Mouse (Mus musculus) frontal cortex, adult (tissue): Measurements from ENCODE around the gene Krtap13.
"Not testable (repeated sequence)": the region's sequence is repeated elsewhere in the genome, so short reads cannot be mapped to it uniquely, and the experiment has no call there.

Experiments
- ATAC-seq: cut with Nextera tagmentation; 2 replicates; pipeline ENCODE4 v1.9.2; 2017; ENCODE audit warnings: mild to moderate bottlenecking, moderate library complexity, mixed read lengths; ENCODE audit not compliant: low TSS enrichment

Gene Krtap13

DNA sequence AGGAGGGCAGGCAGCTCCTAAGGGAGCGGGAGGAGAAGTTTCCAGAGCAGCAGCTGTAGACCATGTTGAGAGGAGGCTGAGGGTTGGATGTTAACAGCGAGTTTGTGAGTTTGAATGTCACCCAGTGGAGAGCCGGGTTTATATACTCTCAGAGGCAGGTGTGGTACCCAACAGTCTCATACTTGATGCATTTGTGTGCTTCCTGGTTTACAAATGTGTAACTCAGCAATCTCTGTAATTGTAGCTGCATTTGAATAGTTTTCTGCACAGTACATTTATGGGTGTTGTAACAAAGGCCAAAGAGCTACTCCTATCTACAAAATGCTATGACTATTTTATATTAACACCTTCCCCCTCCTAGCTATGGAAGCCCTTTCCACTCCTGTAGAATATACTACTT, at the start of gene Krtap13:
Gene Krtap13, minus strand, starts transcription at position 101 of the 400 bp plus-strand sequence.
- not testable (repeated sequence) for ATAC-seq

DNA sequence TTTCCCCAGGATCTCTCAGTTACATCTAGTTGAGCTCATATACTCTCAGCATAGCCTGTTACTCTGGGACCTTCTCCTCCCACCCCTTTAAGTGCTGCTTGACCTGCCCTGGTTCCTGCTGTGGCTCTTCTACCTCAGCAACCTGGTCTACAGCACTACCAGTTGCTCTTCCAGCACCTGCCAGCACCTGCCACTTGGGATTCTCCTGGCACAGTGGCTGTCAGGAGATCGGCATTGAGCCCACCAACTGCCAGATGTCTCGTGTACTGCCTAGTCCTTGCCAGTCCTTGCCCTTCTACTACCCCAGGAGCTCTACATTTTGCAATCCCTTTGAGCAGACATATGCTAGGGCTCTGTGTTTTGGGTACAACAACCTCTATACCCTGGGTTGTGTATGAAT, 35.4 kb upstream of the Krtap13 start:
- ATAC-seq = no peak

- no peak for ATAC-seq
These were observed 26.2 kb upstream of the Krtap13 start, which contains the start of gene Gm5965 for GRCm38 (mm10) chr16:88777596-88777995. TSS of gene Gm5965 (plus strand) at chr16:88777896.

DNA sequence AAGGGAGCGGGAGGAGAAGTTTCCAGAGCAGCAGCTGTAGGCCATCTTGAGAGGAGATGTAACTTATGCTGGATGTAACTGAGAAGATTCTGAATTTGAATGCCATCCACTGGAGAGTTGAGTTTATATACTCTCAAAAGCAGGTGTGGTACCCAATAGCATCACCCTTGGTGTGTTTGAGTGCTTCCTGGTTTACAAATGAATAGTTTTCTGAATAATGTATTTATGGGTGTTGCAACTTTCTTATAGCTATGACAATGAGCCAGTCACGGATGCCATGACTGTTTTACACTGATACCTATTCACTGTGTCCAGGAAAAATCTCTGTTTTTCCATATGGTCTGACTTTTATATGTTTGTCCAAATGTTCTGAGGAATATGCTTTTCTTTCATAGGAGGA, 22.7 kb upstream of the Krtap13 start, which contains the start of gene 2310057N15Rik:
Gene 2310057N15Rik, minus strand, starts transcription at position 101 of the 400 bp plus-strand sequence.
- ATAC-seq = no peak

DNA sequence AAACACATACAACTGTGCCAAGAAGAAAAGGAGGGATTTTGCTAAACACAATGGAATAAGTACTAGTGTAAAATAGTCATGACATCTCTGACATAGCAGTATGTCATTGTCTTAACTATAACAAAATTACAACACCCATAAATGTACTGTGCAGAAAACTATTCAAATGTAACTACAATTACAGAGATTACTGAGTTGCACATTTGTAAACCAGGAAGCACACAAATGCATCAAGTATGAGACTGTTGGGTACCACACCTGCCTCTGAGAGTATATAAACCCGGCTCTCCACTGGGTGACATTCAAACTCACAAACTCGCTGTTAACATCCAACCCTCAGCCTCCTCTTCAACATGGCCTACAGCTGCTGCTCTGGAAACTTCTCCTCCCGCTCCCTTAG, 7.1 kb upstream of the Krtap13 start, which contains the start of gene 2310034C09Rik:
Gene 2310034C09Rik, plus strand, starts transcription at position 301 of the 400 bp plus-strand sequence.
- ATAC-seq = not testable (repeated sequence)

- ATAC-seq = no peak
These were observed 3.5 kb downstream of the Krtap13 start for GRCm38 (mm10) chr16:88747943-88748342.

GRCm38 (mm10) chr16:88744750-88745340, 6.6 kb downstream of the Krtap13 start:
- ATAC-seq = no peak

DNA sequence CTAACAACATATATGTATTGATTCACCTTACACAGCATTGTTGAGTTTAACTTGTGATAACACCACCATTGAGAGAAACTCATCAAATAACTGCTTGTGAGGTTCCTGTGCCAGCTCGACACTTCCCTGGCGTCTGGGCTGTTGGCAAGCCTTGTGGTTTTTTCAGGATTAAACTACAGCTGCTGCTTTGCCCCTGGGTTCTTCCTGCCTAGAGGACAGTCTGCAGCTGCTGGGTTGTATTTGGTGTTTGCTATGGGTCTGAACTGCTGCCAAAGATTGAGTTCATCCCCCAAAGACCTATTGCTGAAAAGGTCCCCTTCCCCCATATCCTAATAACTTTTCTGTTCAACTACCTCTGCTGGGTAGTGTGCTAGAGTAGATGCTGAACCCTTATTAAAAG, 16.0 kb downstream of the Krtap13 start:
- ATAC-seq = no peak

DNA sequence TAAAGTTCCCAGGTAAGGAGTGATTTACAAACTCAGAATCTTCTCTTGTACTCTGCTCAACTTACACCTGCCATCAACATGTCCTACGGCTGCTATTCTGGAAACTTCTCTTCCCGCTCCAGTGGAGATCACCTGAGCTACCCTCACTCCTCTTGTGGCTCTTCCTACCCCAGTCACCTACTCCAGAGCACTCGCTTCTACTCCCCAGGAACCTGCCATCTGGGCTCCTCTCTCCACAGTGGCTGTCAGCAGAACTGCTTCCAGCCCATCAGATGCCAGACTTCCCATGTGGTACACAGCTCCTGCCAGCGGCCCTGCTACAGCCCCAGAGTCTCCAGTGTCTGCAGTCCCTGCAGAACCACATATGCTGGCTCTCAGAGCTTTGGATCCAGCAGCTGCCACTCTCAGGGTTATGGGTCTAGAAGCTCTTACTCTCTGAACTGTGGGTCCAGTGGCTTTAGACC, 22.6 kb downstream of the Krtap13 start, which contains the start of gene Krtap13-1:
Gene Krtap13-1, plus strand, starts transcription at position 51 of the 464 bp plus-strand sequence.
- ATAC-seq = no peak

- no peak for ATAC-seq
These were observed 31.4 kb downstream of the Krtap13 start for GRCm38 (mm10) chr16:88720031-88720430.

- ATAC-seq = no peak
These were observed 34.9 kb downstream of the Krtap13 start for GRCm38 (mm10) chr16:88716549-88716948.

GRCm38 (mm10) chr16:88711245-88711644, 40.2 kb downstream of the Krtap13 start:
- no peak for ATAC-seq

DNA sequence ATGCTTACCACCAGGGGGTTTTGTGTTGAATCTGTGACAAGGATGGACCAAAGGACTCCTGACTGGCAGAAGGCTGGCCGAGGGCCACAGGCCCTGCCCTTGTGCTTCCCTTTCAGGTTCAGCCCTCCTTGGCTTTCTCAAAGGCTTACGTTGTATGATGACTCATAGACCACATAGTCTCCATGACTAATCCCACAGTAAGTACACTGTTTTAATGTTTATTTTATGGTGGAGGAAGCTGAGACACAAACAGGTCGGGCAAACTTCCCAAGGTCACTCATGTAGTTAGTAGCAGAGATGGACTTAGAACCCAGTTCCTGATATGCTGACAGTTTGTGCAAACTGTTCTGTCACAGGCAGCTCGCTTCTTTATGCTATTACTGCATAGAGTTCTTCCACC, 40.7 kb downstream of the Krtap13 start:
- ATAC-seq = no peak

- ATAC-seq = no peak
These were observed 43.9 kb downstream of the Krtap13 start, which contains the start of gene 2310061N02Rik for GRCm38 (mm10) chr16:88707496-88708012. TSS of gene 2310061N02Rik (minus strand) at chr16:88707962.

DNA sequence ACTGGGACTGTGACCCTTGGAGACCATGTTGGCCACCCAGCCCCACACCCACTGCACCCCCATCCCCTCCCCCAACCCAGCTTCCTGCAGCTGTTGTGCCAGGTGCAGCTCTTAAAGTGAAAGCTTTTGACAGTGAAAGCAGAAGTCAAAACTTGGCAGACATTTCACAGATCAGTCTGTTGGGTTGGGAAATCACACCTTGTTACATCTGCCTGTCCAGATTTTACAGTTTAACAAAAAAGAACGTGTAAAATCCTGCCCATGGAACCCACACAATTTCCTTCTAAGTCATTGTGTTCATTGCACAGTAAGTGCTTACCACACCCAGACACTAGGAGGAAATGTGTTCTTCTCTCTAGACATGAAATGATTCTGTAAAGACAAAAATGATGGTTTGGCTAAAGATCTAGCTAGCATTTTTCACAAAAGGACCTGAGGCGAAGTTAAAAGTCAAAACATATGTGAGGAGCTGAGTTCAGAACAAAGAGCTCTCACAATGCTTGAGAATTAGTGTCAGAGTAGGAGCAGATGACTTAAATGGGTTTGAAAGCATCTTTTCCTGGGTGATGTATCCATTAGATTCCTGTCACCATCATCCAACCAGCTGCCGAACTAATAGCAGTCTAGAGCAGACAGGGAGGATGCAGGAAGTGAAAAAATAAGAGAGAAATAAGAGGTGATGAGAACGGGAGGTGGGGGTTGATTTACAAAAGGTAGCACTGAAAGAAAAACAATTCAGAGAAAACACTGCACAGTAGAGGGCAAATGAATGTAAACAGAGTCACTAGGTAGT, 50.2 kb downstream of the Krtap13 start:
- 0 out of 2 replicates have a peak, but pooled peaks have one; percentile 31 for ATAC-seq
